Mouse (Mus musculus) embryonic facial prominence, embryonic 15.5 days (tissue): ENCODE results near the gene Tceal5. TPM values are rescaled to one million over a fixed set of nuclear protein-coding genes. Genes with fewer than 3 reads are reported as not detected.

Experiments used
- ATAC-seq: fragments of 200-750 bp; cut with Nextera tagmentation; 2 replicates; pipeline ENCODE4 v1.8.0; 2017; ENCODE audit warnings: low read depth, moderate TSS enrichment; ENCODE audit not compliant: insufficient number of reproducible peaks, low FRiP score, low TSS enrichment
- H3K27ac ChIP-seq: fragments of 300-500 bp; sonication (generic); replicated peaks from 2 replicates; pipeline ENCODE4 v1.5.1; 2015; ENCODE audit warnings: mild to moderate bottlenecking, inconsistent platforms
- H3K27me3 ChIP-seq: fragments of 300-500 bp; sonication (generic); 2 replicates; pipeline ENCODE4 v1.6.1; 2015; ENCODE audit warnings: inconsistent platforms
- H3K36me3 ChIP-seq: fragments of 300-500 bp; sonication (generic); 2 replicates; pipeline ENCODE4 v1.6.1; 2015; ENCODE audit warnings: mild to moderate bottlenecking, inconsistent platforms
- H3K4me1 ChIP-seq: fragments of 300-500 bp; sonication (generic); 2 replicates; pipeline ENCODE4 v1.6.1; 2015; ENCODE audit warnings: inconsistent platforms
- H3K4me2 ChIP-seq: fragments of 300-500 bp; sonication (generic); replicated peaks from 2 replicates; pipeline ENCODE4 v1.6.1; 2015; ENCODE audit warnings: mild to moderate bottlenecking, inconsistent platforms
- H3K4me3 ChIP-seq: fragments of 300-500 bp; sonication (generic); replicated peaks from 2 replicates; pipeline ENCODE4 v1.5.1; 2015; ENCODE audit warnings: mild to moderate bottlenecking, inconsistent platforms
- H3K9ac ChIP-seq: fragments of 300-500 bp; sonication (generic); 2 replicates; pipeline ENCODE4 v1.6.1; 2015; ENCODE audit warnings: inconsistent platforms
- H3K9me3 ChIP-seq: fragments of 300-500 bp; sonication (generic); replicated peaks from 2 replicates; pipeline ENCODE4 v1.6.1; 2016; ENCODE audit warnings: inconsistent platforms
- WGBS: fragments of 180-500 bp; shearing (Covaris S2); methylation state at CpG from one replicate; pipeline ENCODE4 v1.1.7; 2015; 5-methylcytosine and 5-hydroxymethylcytosine counted together
- polyA plus RNA-seq: library from polyadenylated mRNA; unstranded; fragments of >200 nt; fragmentation: Nextera tagmentation; extraction: Ambion mirVana; gene quantifications from 2 replicates; pipeline ENCODE4 v1.2.1, GENCODE M21; 2015

The Tceal5 gene
- 12.9 and 13.1 TPM in 2 replicates for polyA plus RNA-seq

DNA sequence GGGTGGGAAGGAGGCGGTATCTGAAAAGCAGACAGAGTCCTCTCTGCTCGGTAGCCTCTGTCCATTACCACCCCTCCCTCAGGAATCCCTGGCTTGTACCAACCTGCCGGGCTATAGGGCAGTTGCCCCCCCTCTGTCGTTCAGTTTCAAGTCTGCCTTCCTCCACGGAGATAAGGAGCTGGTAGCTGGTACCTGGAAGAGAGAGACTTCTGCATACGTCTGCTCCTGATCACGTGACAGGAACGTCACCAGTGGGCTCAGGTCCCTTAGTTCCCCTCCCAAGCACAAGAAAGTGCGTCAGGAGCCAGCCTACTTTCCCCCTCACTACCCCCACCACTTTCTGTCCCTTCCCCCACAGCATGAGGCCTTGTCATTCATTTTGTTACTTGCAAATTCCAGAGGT, at the start of gene Tceal5:
TSS of gene Tceal5 (minus strand) at position 213 of the 403 bp plus-strand sequence.
- peak within 1 kb of the TSS; percentile 51 for H3K4me2 ChIP-seq
- no peak within 1 kb of the TSS for H3K27ac ChIP-seq
- WGBS = 13% methylated on average over 9 of the region's 9 CpGs
- no peaks in the 10 kb centered on the region for H3K4me1 ChIP-seq
- no peaks in the 10 kb centered on the region for H3K36me3 ChIP-seq
- no peaks in the 10 kb centered on the region for H3K9me3 ChIP-seq
- H3K4me3 ChIP-seq = peak within 1 kb of the TSS; percentile 43
- ATAC-seq = peak; percentile 65; the same call in 1 of the 2 replicates
- H3K27me3 ChIP-seq = no peaks in the 10 kb centered on the region
- 0 out of 2 replicates have a peak within 1 kb of the TSS, but pooled peaks have one; percentile 18 for H3K9ac ChIP-seq

DNA sequence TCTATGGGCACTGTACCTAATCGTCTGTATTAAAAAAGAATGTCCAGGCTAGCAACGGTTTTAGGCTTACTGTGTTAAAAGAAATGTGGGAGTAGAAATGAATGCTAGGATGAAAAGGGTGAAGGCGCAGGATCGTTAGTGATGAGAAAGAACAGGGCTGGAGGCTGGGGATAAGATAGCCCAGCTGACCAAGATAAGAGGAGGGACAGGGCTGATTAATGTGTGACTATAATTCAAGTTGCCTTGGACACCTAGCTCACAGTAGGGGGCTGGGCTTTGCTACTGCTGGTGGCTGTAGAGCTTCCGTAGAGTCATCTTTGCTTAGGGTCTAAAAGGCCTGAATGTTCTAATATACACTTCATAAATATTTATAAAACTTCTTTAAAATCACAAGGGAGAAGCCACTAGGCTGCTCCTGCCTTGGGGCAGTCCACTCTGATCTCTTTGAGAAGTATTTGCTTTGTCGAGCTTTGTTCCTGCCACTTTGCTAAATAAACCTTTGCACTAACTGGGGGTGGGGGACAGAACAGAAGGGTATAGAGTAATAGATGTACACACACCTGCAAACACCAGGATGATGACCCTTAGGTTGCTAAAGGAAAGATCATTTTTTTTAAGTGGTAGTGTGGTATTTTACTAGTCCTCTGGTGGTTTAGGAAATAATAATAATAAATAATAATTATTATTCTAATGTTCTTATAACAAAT, 48.5 kb upstream of the Tceal5 start:
- Histone ChIP-seq H3K4me3 (no peak overlapping the region), H3K9me3 (no peaks in the 10 kb centered on the region), H3K36me3 (no peaks in the 10 kb centered on the region), H3K9ac (no peak overlapping the region), H3K4me2 (no peak overlapping the region), H3K4me1 (no peaks in the 10 kb centered on the region), H3K27ac (no peak overlapping the region), H3K27me3 (no peaks in the 10 kb centered on the region)
- no peak for ATAC-seq
- WGBS = 76% methylated on average over 6 of the region's 6 CpGs

DNA sequence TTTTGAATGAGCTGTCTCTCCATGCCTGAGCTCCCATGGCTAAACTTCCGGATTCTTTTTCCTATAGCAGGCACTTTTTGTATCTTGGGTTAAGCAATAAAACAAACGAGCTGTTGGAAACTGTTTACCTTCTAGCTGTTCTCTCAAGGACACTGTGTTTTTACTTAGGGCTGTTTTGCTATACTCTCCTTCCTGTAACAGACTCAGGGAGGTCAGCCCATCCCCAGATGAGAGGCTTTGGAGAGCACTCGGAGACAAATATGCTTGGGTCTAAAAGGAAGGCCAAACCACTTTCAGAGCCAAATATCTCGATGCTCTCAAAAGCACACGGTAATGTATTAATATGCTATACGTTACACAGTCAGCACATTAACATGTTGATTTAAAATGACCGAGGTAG, 46.0 kb upstream of the Tceal5 start:
- Histone ChIP-seq H3K36me3 (no peaks in the 10 kb centered on the region), H3K27ac (no peak overlapping the region), H3K4me3 (no peak overlapping the region), H3K27me3 (no peaks in the 10 kb centered on the region), H3K9ac (no peak overlapping the region), H3K4me1 (no peaks in the 10 kb centered on the region), H3K9me3 (no peaks in the 10 kb centered on the region), H3K4me2 (no peak overlapping the region)
- no peak for ATAC-seq
- WGBS = 76% methylated on average over 7 of the region's 7 CpGs

DNA sequence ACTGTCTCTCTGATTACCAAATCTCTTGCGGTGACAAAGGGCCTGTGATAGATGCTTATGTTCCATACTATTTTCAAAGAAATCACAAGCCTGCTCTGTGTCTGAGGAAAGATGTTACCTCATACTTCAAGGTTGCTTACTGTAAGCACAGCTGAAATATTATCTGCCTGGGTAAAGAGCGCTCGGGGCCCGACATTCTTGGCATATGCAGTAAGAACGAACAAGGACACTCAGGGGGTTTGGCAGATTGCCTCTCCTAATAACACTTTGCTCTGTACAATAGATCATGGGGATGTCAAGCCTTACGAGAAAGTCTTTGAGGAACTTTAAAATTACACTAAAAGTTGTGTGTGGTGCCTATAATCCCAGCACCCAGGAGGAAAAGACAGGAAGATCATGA, 45.1 kb upstream of the Tceal5 start:
- no peak overlapping the region for H3K4me3 ChIP-seq
- no peaks in the 10 kb centered on the region for H3K27me3 ChIP-seq
- H3K36me3 ChIP-seq = no peaks in the 10 kb centered on the region
- WGBS = 72% methylated on average over 6 of the region's 6 CpGs
- no peak overlapping the region for H3K4me2 ChIP-seq
- no peaks in the 10 kb centered on the region for H3K9me3 ChIP-seq
- H3K4me1 ChIP-seq = no peaks in the 10 kb centered on the region
- no peak overlapping the region for H3K27ac ChIP-seq
- no peak overlapping the region for H3K9ac ChIP-seq
- no peak for ATAC-seq

DNA sequence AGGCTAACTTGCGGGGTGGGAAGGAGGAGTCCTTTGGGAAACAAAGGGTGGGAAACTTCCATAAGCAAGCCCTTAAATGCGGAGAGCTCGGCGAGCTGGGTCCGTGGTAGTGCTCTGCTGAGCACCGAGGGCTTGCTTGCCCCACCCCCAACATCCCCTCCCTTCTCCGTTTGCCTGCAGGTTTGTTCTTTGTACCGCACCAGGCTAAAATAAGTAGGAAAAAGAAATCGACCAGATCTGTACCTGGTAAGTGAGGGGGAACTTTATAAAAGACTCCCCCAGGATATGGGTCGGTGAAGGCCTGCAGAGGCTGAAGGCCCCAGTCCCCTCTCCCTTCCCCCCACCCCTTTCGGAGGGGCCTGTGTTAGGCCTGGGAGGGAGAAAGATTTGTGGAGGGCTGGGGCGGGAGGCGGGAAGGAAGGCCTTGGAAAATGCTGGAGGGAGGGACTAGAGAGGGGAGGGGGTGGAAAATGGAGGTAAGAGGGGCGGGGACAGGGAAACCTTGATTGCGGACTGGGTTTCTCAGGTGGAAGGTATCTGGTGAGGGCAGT, 41.9 kb upstream of the Tceal5 start:
- H3K9ac ChIP-seq = peak overlapping the region; percentile 44
- no peaks in the 10 kb centered on the region for H3K27me3 ChIP-seq
- H3K4me2 ChIP-seq = peak overlapping the region; percentile 36
- H3K4me3 ChIP-seq = peak overlapping the region; percentile 56
- no peaks in the 10 kb centered on the region for H3K36me3 ChIP-seq
- ATAC-seq = peak; percentile 86
- H3K27ac ChIP-seq = peak overlapping the region; percentile 84
- H3K4me1 ChIP-seq = no peaks in the 10 kb centered on the region
- no peaks in the 10 kb centered on the region for H3K9me3 ChIP-seq
- WGBS = 14% methylated on average over 15 of the region's 15 CpGs

DNA sequence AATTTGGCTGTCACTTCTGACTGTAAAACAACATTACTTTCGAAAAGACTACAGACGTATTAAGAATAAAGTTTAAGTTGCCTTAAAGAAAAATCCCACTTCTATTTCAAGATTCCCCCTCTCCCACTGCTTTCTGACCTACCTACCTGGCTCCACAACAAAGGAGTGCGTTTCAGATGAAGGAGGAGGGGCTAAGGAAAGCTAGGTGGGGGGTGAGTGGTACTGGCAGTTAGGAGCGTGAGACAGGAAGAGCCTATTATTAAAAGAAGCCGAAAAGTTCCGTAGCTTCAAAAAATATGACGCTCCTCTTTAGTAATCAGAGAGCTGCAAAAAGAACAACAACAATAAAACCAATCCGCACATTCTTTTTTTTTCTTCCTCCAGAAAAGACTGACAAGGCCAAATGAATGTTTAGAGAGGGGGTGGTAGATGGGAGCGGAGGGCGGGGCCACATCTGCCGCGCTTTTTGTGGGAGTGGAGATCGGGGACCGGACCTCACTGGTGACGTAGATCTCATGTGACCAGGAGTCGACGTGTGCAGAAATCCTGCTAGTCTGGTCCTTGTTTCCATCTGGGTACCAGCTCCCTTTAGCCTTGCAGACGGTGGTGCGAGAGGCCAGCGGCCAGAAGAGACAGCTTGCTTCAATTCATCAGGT, 41.0 kb upstream of the Tceal5 start, which contains the start of gene Tceal9:
TSS of gene Tceal9 (plus strand) at position 506 of the 656 bp plus-strand sequence.
- Histone ChIP-seq H3K9ac (peak within 1 kb of the TSS; percentile 44), H3K4me1 (no peaks in the 10 kb centered on the region), H3K36me3 (no peaks in the 10 kb centered on the region), H3K4me3 (peak within 1 kb of the TSS; percentile 56), H3K27ac (peak within 1 kb of the TSS; percentile 84), H3K9me3 (no peaks in the 10 kb centered on the region), H3K4me2 (peak within 1 kb of the TSS; percentile 36), H3K27me3 (no peaks in the 10 kb centered on the region)
- WGBS = 20% methylated on average over 20 of the region's 20 CpGs
- ATAC-seq = peak; percentile 91

DNA sequence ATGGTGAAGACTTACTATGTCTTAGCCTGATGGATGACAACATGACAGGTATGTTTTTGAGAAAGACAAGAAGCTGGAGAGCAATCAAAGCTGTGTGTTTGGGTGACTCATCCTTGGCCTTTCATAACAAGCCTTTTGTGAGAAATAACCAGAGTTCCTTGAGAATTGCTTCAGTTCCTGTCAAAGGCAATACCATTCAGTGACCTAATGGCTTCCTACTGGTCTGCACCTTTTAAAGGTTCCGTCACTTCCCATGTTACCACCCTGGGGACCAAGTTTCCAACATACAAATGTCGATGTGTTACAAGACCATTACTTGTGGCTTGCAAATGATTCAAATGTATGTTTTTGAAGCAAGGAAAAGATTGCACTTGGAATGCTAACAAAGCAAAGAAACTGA, 39.5 kb upstream of the Tceal5 start:
- H3K4me2 ChIP-seq = no peak overlapping the region
- no peaks in the 10 kb centered on the region for H3K36me3 ChIP-seq
- 78% methylated on average over 2 of the region's 2 CpGs for WGBS

DNA sequence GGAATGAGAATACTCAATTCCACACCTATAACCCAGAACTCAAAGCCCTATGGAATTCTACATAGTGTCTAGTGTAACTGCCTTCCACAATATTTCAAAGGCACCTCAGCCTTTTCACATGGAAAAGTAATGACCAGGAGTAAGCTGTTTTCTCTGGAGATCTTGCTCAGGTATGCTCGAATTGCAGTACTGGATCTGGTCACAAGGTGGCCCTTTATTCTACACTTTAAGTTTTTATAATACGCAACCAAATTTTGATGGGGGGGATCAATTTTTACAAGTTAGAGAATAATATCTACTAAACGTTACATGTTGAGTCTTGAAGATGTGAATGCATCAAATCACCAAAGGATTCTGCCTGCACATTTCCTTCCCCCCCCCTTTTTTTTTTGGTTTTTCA, 34.4 kb upstream of the Tceal5 start:
- Histone ChIP-seq H3K4me1 (no peaks in the 10 kb centered on the region), H3K9ac (no peak overlapping the region), H3K27me3 (no peaks in the 10 kb centered on the region), H3K9me3 (no peaks in the 10 kb centered on the region), H3K27ac (no peak overlapping the region), H3K4me2 (no peak overlapping the region), H3K36me3 (no peaks in the 10 kb centered on the region), H3K4me3 (no peak overlapping the region)
- ATAC-seq = no peak
- WGBS = 41% methylated on average over 3 of the region's 3 CpGs

More for the DNA sequence above, 39.5 kb upstream of the Tceal5 start:
- Histone ChIP-seq H3K4me1 (no peaks in the 10 kb centered on the region), H3K9me3 (no peaks in the 10 kb centered on the region), H3K9ac (no peak overlapping the region), H3K27ac (no peak overlapping the region), H3K27me3 (no peaks in the 10 kb centered on the region), H3K4me3 (no peak overlapping the region)
- no peak for ATAC-seq

DNA sequence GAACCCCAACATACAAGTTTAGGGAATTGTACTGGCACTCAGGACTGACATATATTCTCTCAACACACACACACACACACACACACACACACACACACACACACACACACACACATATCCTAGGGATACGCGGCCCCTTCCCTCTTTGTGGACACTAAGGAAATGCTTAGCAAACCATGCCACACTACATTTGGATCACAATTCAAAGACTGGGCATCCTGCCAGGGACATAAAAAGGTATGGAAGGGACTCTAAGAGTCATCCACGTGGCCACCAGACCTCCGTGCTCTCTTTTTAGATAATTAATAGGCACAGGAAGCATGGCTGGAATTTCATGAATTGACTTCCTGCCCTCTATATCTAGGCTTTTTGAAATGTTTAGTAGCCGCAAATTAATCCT, 24.1 kb upstream of the Tceal5 start:
- no peaks in the 10 kb centered on the region for H3K4me1 ChIP-seq
- 41% methylated on average over 5 of the region's 5 CpGs for WGBS
- peaks cover 2% of the 10 kb centered on the region; the same call in 1 of the 2 replicates for H3K27me3 ChIP-seq
- H3K27ac ChIP-seq = no peak overlapping the region
- no peak overlapping the region for H3K9ac ChIP-seq
- no peaks in the 10 kb centered on the region for H3K9me3 ChIP-seq
- no peak overlapping the region for H3K4me3 ChIP-seq
- H3K4me2 ChIP-seq = no peak overlapping the region
- no peaks in the 10 kb centered on the region for H3K36me3 ChIP-seq
- no peak for ATAC-seq

DNA sequence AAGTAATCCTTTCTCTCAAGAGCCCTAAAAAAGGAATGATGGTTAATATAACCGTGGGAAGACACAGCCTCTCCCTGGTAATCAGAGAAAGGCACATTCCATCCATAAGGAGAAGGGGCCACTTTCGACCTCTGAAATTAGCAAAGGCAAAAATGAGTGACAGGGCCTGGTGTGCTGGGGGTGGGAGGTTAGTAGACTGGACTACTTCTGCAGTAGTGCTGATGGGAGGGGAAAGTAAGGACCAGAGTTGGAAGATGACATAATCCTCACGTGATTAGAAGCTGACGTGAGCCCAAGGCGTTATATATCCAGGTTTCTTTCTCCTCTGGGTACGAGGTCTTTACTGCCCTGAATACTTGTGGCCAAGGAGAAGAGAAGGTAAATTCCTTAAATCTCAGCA, 20.0 kb upstream of the Tceal5 start:
- H3K4me1 ChIP-seq = no peaks in the 10 kb centered on the region
- 58% methylated on average over 6 of the region's 6 CpGs for WGBS
- H3K9ac ChIP-seq = no peak overlapping the region
- no peak overlapping the region for H3K4me3 ChIP-seq
- no peaks in the 10 kb centered on the region for H3K9me3 ChIP-seq
- H3K27me3 ChIP-seq = peaks cover 2% of the 10 kb centered on the region; the same call in 1 of the 2 replicates
- ATAC-seq = no peak
- H3K36me3 ChIP-seq = no peaks in the 10 kb centered on the region
- no peak overlapping the region for H3K27ac ChIP-seq
- H3K4me2 ChIP-seq = no peak overlapping the region

DNA sequence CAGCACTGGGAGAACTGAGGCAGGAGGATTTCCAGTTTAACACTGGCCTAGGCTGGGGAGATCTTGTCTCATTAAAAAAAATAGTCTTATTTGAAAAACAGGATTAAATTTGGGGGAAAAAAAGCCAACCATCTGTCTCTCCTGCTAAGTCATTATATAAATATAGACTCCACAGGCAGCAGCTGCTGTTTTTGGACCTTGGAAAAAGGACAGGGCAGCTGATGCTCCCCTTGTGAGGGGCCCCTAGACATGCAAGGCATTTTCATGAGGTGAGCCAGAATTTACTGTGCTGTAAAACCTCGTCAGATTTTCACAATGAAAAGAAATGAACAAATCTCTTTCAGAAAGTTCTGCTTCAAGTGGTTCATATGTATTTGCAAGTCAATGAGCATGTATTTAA, 12.6 kb upstream of the Tceal5 start:
- H3K27me3 ChIP-seq = no peaks in the 10 kb centered on the region
- no peaks in the 10 kb centered on the region for H3K36me3 ChIP-seq
- no peak overlapping the region for H3K27ac ChIP-seq
- no peak overlapping the region for H3K9ac ChIP-seq
- WGBS = 62% methylated on average over 1 of the region's 1 CpGs
- ATAC-seq = no peak
- no peaks in the 10 kb centered on the region for H3K9me3 ChIP-seq
- H3K4me1 ChIP-seq = no peaks in the 10 kb centered on the region
- no peak overlapping the region for H3K4me3 ChIP-seq
- H3K4me2 ChIP-seq = no peak overlapping the region
